Mouse (Mus musculus) left cerebral cortex, adult 11 months (tissue): ENCODE results near the gene Rpgrip1l.
A peak's percentile ranks its signal among the peaks of the same experiment; 100 is the strongest.

Experiments used
- DNase-seq: peaks from one replicate; pipeline ENCODE4 v3.0.0; 2022; ENCODE audit warnings: low spot score

Rpgrip1l gene

DNA sequence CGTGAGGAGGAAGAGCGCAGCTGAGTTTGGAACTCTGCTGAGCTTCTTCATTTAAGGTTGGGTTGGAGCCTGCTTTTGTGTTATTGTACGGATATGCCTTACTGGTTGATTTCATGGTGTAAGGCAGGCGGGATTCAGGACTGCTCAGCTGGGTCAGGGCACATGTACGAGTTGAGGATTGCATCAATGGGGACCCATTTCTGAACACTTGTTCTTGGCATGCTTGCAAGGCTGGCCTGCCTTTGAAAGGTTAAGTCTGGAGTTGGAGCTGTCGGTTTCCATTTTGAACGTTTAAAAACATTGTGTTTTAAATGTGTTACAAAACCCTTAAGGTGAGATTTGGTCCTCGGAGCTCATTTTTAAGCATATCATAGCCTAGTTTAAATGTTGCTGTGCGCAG lies 16.0 kb upstream of the Rpgrip1l start:
- DNase-seq, result no peak

DNA sequence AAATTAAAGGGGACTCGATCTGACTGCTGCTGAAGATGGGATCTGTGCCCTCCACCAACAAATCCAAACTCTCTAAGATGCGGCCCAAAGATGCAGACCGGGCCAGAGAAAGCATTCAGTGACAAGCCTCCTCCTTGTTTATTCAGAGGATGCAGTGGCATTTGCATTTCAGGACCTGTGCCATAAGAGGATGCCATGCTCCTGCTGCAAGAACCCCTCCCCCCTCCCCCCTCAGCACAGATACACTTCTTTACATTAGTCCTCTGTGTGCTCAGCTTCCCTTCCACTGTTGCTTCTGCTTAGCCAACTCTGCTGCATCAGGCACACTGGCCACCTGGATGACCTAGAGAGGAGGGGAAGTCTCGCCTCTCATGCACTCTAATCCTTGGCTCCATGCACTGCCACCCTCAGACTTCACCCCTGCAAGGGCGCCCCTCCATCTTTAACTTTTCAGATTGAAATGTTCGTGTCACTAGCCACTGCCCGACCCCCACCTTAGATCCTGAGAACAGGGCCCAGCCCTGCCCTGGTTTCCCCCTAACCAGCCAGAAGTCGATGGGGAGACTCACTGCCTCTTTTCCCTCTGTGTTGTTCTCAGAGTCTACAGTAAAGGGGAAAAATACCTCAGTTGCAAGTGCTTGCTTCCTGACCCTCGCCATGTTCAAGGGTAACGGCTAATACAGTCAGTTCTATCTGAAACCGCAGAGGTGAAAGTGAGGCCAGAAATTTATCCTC lies 14.6 kb upstream of the Rpgrip1l start:
- DNase-seq, result no peak

DNA sequence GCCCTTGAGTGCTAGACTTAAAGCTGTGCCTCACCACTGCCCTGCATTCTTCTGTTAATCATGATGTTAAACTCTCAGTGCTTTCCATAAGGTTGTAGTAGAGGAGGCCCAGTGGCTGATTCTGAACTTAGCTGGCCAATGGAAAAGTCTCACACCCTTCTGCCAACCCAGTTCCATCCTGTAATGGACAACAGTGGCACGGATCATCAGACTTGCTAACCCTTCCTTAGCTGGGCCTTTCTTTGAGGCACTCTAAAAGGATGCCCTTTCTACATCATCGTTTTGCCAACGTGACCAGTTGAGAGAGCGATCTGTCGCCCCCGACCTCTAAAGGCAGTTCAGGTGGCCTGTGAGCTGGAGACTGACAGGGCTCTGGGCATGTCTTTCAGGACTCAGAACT lies 13.9 kb upstream of the Rpgrip1l start:
- no peak for DNase-seq

DNA sequence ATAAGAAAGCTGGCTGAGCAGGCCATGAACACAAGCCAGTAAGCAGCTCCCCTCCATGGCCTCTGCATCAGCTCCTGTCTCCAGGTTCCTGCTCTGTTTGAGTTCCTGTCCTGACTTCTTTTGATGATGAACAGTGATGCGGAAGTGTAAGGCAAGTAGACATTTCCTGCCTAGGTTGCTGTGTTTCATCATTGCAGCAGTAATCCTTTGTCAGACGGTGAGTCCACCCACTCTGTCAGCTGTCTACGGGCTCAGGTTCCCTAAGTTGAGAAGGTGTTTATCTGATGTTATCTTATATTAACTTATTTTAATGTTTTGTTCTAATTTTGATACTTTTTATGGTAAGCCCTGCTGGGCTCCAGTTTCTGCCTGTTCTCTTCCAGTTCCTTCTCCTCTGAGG lies 13.0 kb upstream of the Rpgrip1l start:
- DNase-seq, result no peak

DNA sequence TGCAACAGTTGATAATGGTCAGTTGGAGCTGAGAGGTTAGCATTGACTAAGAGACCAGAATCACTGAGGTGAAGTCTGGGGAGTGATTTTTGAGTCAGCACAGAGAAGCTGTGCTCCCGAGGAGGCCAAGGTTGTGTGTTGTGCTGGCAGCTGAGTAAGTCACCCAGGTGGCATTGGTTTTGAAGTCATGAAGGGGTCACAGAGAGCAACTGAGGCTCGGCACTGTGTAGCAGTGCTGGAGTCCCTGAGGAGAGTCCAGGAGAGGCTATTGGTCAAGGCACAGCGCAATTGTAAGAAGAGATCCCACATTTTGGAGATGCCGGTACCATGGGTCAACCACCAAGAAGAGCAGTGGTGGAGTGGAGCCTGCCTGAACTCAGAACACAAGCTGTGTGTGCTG lies 11.9 kb upstream of the Rpgrip1l start:
- no peak for DNase-seq

DNA sequence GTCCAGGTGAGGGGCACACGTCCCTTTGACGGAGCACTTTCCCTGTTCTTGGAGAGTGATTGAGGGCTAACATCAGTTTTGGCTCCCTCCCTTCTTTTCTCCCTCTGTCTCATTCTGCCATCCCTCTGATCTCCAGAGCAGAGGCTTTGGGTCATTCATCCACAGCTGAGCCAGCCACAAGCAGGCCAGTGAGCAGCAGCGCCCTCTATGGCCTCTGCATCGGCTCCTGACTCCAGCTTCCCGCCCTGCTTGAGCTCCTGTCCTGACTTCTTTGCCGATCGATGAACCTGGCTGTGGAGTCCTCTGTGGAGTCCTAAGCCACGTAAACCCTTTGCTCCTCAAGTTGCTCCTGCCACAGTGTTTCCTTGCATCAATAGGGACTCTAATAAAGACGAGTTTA lies 11.2 kb upstream of the Rpgrip1l start:
- no peak for DNase-seq

DNA sequence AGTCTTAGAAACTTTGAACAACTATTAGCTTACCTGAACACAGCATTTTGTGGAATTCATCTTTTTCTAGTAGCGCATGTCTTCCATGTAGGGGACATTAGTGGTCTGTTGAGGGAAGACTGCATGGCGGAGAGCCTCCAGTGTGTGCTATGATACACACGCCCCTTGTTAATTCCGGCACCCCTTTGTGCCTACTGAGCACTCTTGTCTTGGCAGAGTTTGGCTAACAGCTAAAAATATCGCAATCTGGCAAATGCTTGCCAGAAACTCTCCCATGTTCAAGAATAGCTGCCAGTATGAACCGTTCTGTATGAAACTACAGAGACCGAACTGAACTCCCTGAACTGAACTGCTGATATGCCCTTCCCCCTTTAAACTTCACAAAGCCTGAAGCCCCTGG lies 10.4 kb upstream of the Rpgrip1l start:
- no peak for DNase-seq

DNA sequence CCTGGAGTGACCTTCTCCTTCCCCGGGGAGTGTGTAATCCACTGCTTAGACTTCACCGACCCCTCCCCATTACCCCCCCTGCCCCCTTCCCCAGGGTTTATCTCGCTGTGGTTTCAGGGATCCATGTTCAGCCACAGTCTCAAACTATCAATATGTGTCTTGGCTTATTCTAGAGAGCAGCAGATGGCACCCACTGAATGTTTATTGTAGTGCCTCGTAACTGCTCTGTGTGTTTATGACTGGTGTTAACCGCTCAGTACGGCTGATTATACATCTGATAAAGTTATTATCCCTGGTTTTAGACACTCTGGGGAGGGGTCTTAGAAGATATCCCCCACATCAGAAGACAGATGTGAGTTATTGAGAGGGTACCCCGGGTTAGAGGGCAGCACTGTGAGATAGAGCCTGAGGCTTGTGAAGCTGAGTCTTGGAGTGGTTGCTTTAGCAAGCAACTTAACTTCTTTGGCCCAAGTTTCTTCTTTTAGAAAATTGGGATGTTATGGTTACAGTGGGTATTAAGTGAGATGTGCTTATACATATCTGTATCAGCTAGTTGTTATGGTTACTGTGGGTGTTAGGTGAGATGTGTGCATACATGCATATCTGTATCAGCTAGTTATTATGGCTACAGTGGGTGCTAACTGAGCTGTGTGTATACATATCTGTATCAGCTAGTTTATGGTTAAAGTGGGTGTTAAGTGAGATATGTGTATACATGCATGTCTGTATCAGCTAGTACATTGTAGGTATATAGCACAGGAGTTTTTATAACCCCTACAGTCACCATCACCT lies 6.1 kb upstream of the Rpgrip1l start:
- no peak for DNase-seq

DNA sequence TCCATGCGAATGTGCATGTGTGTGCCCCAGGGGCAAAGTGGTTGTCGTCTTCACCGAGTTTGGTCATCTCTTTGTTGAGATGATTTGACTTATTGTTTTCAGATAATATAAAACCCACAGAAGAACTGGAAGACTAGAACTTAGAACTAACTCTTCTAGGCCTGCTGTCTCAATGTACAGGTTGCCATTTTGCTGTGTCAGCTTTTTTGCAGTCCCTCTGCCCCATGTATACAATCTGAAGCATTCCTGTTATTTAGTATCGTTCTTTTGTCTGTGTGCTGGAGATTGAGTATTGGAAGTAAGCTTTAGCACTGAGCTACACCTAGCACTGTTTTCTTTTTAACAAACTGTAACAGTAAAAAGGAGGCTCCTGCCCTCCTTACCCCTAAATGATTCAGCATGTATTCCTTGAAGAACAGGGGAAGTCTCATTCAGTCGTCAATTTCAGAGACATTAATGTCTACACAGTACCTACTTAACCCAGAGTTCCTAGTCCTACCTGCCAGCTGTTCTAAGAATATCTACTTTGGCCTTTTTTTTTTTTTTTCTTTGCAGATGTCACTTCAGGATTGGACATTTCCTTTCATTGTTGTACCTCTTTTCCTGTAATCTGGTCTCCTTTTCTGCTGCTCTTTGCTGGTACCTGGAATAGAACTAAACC lies 4.6 kb upstream of the Rpgrip1l start:
- no peak for DNase-seq

DNA sequence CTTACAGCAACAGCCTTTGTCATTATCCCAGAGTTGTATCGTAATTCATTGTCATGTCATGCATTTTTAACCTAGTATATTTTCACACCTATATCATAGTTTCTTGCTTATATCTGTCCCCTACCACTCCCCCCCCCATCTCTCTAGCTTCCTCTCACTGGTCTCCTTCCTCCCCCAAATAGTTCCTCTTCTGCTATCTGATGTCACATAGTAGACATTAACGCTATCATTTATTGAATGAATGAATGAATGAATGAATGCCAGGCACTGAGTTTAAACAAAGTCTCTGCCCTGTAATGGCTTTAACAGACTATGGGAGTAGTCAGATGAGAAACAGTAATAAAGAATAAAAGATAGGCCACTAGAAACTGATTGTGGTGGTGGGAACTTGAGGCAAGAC lies 720 bp downstream of the Rpgrip1l start:
- DNase-seq, result no peak

DNA sequence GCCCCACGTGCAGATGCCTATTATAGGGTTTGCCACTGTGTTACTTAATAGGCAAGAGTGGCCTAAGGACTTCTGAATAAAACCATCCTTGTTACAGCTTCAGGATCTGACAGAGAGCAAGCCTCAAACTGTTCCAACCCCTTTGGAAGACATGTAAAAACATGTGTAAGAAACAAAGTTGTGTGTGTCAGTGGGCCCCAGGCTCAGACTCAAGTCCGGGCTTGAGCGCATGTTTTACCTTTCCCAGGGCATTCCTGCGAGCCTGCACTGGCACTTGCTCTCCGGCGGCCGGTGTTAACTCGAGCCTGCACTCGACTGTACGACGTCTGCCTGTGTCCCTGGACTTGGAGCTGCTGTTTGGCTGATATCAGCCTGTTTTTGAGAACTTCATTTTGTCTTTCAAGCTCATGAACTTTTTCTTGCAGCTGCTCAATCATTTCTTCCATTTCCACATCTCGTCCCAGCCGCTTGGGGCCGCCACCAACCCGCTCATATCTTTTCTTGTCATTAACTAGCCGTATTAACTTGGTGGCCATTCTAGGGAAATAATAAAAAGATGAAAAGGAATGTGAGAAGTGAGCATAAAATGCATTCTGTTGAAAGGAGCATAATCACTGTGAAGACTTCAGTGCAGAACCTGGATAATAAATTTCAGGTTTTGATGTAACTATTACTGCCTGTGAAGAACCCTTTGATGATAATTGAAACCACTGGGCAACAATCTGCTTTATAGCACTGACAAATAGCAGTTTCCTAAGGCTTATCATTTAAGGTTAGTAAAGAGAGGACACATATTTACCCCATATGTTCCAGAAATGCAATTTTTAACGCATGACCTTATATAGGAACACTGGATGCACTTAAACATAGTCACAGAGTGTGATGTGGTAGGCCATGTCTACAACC lies 8.3 kb downstream of the Rpgrip1l start:
- DNase-seq, result no peak

DNA sequence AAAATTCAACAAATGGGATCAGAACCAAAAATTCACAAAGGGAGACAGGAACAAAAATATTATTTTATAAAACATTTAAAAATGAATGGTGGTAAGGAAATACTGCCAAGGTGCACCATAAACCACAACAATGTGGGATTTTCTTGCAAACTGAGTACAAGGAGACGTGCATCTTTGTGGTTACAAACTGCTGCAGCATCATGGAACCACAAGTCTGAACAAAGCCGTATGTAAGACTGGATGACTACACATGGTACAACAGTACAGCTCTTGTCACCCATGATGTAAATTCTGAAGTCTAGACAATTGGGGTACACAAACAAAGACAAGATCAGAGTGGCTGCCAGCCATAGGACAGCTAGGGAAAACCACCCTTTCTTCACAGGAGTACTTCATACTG lies 14.4 kb downstream of the Rpgrip1l start:
- no peak for DNase-seq

DNA sequence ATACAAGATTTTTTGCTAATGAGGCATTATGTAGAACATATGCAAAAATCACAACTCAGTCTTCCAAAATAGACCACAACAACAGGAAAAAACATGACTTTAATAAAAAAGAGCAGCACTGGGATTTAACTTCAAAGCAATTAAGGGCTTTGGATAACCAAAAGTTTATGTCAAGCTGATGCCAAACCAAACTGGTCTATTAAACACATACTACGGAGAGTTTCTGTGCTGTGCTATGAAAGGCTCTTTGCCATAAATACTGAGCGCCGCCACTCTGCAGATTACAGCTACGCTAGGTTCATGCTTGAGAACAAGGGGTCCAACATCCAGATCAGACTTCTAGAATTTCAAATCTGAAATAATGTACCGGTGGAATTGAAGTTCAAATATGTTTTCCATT lies 17.3 kb downstream of the Rpgrip1l start:
- no peak for DNase-seq

DNA sequence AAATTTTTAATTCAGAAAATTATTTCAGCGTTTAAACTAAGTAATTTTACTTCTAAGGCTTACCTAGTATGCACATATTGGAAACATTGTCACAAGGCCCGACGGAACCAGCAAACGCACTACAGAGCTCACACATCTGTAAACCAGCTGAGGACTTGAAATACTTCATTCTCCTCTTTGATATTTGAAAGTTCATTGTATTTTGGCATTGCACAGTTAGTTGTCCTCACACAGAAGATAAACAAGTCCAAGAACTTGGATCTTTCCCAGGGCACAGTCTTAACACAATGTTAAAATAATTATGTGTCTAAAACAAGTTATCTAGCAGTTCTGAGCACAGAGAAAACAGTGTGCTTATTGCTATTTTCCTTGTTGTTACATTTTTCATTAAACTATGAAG lies 22.5 kb downstream of the Rpgrip1l start:
- DNase-seq, result no peak

DNA sequence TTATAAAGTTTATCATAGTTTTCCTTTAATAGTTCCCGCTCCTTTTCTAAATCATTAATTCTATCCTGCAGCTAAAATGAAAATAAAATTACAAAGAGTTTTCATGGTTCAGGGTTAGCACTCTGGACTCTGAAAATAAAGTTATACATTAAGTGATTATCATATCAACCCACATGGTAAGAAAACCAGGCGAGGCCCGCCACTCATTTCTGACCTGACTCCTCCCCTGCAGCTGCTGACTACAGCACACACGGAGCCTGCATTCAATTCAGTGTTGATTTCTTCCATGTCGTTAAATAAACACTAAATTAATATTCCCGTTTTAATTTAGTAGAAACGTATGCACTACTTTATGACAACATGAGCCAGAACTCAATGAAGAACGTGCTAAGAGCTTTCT lies 26.8 kb downstream of the Rpgrip1l start:
- DNase-seq, result no peak

DNA sequence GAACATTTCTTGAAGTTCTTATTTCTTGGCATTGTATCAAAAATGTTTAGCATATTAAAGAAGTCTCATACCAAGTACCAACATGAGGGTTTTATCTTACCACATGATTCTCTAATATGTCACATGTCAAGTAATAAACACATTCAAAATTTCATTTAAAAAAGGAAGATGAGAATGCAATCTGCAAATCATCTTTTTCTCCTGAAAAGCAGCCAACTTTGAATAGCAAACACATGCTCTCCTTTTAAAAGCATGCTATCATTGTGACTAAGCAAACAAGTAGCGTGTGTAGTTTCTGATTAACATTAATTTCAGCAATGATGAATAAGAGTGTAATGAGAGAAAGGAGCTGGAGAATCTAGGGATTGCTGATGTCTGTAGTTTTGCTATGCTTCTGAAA lies 29.2 kb downstream of the Rpgrip1l start:
- DNase-seq, result no peak

DNA sequence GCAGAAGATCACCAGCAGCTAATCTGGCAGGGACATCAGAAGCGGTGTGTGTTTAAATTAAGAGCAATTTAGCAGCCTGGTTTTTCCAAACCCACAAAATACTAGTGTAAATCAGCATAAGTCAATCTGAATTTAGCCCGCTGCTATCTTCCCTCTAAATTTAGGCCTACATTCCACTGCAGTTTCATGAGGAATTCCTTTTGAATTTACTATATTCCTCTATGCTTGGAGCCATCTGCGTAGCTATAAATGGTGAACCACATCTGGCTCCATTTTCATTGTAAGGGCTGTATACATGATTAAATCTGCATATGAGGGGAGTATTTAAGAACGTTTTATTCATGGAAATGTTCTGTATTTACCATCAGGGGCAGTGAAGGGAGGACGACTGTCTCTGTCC lies 30.4 kb downstream of the Rpgrip1l start:
- DNase-seq, result no peak

DNA sequence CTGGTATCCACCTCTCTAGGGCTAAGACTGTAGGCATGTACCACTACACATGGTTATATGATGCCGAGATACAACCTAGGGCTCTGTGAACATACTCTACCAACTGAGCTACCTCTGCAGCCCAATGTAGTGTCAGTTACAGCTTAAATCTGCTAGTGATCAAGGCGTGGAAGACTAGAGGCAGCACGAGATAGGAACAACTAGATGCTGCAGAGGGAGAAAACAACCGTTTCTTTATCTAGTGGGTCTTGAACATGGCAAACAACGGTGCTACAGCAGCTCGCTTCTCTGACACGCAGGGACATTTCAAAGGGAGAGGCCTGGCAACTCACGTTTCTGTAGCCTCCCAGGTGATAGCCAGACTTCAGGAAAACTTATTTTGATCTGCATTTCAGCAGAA lies 31.5 kb downstream of the Rpgrip1l start:
- DNase-seq, result no peak

DNA sequence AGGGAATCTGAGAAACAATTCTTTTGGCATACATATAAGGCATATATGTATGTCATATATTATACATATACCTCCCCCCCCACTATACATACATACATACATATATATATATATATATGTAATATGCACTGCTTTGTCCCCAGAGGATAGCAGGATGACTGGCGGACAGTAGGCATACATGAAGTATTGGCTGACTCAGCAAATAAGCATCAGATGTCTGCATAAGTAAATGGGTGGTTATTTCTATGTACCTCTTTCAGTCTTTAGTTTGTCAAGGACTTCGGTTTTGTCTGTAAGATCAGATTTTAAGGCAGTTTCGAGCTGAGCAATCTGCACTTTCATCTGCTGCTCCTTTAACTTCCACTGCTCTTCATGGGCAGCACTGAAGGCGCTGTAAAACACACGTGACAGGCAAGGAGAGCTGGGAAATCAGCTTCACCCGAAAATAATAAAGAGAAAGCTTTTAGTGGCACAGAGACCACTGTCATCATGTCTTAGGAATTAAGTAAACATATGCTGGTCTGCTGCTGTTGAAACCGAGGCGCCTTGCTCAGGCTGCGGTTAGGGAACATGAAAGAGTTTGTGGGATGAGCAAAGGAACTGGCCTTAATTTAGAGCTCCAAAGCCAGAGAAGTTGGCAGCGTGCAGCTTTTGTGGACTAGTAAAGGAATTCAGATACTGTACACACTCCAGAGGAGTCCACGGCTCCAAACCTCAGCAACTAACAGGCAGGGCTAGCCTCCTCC lies 32.4 kb downstream of the Rpgrip1l start:
- no peak for DNase-seq

DNA sequence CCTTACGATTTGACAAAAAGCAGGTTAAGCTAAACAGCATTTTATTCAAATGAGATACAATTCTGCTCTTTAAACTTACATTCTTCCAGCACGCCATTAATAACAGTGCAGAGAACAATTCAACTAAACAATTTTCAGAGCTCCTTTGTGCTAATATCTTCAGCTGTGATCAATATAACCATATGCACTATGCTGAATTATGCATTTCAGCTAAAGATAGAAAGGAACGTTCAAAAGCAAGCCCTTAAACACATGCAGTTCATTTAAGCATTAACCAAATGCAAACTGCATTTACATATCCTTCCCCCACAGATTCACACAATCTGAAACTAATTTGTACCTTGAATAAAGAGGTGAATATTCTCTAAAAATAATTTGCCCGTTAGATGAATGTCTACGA lies 35.0 kb downstream of the Rpgrip1l start:
- DNase-seq, result no peak

DNA sequence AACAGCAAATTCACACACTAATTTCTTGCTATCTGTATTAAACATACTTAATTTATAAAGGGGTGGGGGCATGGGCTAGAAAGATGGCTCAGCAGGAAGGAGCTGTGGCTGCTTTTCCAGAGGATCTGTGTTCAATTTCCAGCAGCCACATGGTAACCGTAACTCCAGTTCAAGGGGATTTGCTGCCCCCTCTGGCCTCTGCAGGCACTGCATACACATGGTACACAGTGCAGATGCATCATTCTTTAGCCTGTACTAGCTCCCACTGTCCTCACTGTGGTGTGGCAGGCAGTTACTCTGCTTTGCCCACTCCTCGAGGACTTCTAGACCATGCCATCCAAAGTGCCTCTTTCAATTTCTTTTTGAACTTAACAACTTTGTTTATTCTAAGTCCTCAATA lies 36.7 kb downstream of the Rpgrip1l start:
- DNase-seq, result no peak

DNA sequence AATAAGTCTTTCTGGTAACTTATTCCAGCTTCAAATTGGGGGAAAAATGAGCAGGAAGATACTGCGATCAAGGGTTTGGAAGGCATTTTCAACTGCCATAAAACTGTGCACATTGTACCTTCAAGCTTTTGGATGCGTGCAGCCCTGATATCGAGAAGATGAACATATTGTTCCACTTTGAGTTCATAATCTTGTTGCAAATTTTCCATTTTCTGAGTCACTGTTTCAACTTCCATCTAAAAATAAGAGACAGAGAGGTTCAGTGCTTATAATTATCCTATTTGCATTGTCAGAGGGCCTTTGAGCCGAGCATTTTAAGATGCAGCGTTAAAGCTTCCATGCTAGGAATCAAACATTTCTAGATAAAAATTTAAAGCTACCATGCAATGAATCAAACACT lies 39.6 kb downstream of the Rpgrip1l start:
- DNase-seq, result peak; percentile 35
